Mouse (Mus musculus) kidney, postnatal 36 days (tissue): ENCODE data around the gene 4921539E11Rik.

Source experiments
- DNase-seq, 2 experiments: peaks; one replicate each; pipeline ENCODE4 v3.0.0; 2021 to 2022; ENCODE audit warnings: mixed read lengths in 2 of 2

Gene 4921539E11Rik

DNA sequence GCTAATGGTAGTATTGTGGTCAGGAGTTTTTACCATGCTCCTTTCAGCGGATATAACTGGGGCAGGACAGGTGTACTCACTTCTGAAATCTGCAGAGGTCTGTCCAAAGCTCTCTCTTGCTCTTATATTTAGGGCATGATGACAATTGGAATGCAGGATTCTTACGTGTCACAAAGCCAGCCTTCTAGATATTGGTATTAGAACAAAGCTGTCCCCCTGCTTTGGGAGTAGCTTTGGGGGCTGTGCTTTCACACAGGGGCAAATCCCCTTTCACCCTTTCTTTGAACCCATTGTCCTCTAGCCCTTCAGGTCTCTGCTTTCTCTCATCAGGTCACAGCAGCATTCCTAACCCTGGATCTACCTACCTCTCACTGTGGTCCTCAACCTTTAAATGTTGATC is at the start of gene 4921539E11Rik:
TSS of gene 4921539E11Rik (minus strand) at position 101 of the 400 bp plus-strand sequence.
- DNase-seq, result no peak

DNA sequence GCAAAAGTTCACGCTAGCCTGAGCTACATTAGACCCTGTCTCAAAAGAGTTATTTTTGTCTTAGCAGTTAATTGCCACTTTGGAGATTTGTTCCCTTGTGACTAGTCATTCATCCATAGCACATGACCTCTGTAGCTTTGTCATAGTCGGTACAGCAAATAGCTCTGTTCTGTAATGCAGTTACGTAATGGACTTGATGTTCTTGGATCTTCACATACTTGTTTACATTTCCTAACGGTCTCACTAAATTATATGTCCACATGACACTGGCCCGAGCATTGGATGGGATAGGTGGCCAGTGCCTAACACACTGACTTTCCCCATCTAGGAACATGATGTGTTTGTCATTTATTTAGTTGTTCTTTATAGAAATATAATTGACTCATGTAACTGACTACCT is 44.5 kb upstream of the 4921539E11Rik start:
- no peak for DNase-seq

DNA sequence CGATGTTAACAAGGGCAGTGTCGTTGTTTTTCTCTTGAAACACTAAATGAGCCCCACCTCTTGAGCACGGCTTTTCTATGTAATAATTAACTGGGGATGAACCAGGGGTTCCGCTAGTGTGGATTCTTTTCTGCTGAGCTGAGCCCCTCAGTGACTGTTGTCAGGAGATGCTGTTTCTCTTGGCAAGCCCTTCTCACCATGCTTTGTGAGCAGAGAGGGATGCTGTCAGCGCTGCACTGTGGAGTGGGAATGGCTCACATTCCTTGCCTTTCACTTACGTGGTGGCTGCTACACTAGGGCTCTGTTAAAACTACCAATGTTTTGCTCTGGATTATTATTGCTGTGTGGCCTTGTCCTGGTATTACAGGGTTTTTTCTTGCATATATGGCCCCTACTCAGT is 38.7 kb upstream of the 4921539E11Rik start:
- peak; percentile 10 to 40 for DNase-seq

DNA sequence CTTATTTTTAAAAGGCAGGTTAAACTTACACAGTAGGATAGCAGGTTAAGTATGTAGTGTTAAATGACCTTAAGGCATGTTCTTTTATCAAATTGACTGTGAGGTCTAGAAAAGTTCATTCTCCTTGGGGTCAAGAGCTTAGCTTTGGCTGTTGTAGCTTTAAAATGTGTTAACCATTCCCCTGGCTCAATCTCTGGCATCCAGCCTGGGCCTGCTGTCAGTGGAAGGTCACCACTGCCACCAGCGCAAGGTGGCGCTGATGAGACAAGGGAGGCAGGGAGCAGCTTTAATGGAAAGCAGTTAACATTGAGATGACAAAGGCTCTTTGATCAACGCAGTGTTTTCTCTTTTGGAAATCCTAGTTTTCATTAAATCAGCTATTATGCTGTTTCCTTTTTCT is 36.3 kb upstream of the 4921539E11Rik start:
- peak; percentile 76 to 91 for DNase-seq

DNA sequence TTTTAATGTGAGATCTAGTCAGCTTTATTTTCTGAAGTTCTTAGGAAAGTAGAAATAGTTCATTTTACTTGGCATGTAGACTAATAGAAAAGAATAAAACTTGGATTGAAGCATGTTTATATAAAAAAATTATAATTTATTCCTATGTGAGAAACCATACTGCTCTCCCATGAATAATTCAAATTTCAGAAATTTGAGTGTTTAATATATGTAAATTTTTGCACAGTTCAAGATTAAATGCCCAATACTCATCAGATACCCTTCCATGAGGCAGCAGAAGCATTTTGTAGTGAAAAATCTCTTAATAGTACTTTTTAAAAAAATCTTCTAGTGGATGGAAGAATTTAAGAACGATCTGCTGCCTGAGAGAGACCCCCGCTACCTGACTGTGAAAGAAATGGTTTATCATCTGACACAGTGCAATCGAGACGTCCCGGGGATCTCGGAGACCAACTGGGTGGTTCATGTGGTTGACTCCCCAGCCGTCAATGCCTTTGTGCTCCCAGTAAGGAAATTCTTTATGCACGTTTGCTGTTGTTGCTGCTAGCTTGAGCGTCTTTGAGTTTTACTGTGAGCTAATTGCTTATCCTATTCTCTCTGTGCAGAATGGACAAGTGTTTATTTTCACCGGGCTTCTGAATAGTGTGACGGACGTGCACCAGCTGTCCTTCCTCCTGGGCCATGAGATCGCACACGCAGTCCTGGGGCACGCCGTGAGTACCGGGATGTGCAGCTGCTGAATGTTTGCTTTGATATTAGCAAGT is 34.2 kb upstream of the 4921539E11Rik start:
- DNase-seq, result no peak

DNA sequence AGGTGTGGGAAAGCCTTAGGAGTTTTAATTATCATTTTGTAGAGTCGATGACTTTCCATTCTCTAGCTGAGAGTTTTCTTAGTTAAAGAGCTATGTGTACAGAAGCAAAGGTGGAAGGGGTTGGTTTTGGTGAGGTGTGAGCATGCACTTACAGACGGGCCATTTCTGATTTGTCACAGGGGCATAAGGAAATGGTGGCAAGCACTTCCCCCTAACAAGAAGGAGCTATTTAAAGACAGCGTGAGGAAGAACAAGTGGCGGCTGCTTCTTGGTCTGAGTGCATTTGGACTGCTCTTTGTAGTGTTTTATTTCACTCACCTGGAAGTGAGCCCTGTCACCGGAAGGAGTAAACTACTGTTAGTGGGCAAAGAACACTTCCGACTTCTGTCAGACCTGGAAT is 30.8 kb upstream of the 4921539E11Rik start:
- no peak for DNase-seq

DNA sequence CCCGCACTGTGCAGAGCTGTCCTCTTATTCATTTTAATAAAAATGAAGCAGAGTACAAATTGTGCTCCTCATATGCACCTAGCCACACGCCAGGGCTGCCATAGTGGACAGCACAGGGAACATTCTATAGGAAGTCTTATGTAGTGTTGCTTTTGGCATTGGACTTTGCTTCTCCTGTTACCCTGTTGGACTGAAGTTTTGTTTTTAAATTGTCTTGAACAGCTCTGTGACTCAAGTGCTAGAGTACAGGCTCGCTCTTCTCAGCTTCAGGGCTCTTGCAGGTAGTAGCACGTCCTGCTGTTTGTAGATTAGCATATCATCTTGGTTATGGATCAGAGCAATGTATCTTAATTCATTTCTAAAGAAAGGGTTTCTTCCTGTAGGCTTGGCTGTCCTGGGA is 25.2 kb upstream of the 4921539E11Rik start:
- DNase-seq, result no peak

DNA sequence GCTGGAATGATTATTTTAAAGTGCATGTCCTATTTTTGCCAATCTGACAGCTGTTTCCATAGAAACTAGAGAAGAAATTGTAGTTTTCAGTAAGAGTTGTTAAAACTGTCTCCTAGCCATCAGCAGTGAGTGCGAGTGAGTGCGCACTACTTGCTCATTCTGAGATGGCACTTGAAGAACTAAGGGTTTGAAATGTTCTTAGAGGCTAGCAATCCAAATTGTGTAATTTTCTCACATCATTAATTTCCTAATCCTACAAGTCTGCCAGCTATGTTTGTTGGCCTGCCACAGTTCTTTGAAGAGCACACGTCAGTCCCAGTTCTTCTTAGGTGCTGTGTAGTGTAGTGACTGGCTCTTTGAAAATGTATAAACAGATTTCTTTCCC is 23.9 kb upstream of the 4921539E11Rik start:
- DNase-seq, result no peak

DNA sequence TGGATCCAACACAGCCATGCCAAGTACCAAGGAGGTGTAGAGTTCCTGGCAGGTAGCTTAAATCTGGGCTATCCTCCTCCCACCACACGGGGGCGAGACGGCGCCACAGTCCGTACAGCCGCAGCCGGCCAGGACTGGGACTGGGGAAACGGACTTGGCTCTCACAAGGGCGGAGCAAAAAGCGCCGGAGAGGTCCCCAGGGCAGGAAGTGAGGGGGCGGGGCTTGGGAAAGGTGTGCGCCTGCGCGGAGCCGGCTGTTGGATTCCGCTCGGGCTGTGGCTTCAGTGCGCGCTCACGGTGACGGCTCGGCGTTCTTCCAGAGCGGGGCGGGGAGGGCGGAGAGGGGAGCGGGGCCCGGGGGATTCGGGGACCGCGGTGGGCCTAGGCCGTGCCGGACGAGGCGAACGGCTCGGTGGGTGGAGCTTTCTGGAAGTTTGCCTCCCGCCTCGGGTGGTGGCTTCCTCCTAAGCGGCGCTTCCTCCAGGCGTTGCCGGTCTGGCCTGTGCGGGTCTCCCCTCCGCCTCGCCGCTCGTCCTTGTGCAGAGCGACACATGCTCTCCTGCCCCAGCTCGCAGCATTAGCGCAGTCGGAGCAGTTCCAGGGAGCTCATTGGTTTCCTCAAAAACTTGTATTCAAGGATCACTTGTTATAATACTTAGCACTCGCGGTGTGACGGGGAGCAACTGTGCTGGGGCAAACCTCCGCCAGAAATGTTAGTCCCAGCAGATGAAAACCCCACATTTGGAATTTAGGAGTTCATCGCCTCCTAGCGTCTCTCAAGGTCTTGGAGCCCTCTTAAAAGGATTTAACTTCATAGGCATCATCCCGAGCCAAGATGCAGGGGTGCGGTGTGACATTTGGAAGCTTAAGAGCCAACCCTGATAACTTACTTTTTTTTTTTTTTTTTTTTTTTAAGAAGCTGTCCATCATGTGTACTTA is 23.2 kb upstream of the 4921539E11Rik start, which contains the start of gene Oma1:
TSS of gene Oma1 (plus strand) at position 226 of the 939 bp plus-strand sequence.
- peak; percentile 99 for DNase-seq

DNA sequence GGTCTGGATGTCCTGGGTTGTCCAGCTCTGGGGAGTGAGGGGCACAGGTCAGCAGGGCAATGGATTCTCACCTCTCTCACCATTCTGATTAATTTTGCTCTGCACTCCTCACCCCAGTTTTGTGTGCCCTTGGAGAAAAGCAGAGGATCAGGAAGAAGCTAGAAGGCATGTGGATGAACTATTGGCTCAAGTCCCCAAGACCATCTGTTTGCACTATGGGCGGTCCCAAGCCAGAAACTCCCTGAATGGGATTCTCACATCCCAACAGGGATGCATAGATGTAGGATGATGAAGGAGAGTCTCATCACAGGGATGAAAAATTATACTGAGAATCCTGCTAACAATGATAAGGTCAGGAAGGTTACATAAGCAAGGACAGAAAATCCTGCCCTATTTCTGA is 13.2 kb upstream of the 4921539E11Rik start:
- no peak for DNase-seq

DNA sequence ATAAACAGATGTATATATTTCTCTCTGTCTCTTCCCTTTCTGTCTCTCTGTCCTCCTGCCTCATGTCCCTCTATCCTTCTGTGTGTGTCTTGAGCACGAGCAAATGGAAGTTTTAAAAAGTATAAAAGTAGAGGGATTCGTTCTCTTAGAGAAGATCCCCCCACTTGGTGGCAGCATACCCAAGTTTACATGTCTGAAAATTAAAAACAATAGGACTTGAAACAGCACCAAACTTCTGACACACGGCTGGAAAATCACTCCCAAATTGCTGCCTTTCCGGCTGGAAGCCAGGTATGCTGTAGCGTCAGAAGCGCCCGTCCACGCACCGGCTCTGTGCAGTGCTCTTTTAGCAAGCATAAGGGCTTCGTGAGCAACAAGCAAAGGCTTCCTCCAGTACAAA is 8.7 kb upstream of the 4921539E11Rik start:
- DNase-seq, result peak; percentile 8 to 22

DNA sequence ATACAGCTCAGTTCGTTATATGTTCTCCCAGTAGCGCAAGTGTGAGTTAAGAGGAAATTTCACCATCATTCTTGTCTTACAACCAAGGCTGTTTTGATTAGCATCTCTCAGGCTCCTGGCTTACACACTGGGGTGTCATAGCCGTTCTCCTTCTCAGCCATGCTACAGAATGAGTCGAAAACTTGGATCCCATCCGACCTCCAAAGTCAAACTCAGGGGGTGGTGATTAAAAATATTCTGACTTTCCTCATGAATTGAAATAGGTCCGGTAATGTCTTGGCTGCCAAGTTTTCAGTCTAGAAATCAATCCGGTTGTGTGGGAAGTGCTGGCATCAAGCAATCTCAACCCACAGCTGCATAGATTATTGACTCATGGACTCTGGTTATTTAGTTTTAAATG is 2.3 kb downstream of the 4921539E11Rik start:
- no peak for DNase-seq

DNA sequence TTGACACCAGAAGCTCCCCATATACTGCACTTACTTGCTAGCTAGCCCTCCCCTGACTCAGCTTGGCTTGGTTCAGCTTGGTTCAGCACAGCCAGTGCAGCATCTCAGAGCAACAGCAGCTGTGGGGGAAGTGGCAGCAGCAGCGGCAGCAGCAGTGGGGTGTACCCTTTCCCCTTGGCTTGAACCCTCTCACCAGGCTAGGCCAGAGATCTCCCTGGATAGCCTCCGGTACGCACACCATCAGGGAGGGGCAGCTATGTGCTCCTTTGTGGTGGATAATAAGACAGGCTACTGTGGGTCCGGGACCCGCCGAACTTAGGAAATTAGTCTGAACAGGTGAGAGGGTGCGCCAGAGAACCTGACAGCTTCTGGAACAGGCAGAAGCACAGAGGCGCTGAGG is 17.6 kb downstream of the 4921539E11Rik start:
- DNase-seq, result no peak

DNA sequence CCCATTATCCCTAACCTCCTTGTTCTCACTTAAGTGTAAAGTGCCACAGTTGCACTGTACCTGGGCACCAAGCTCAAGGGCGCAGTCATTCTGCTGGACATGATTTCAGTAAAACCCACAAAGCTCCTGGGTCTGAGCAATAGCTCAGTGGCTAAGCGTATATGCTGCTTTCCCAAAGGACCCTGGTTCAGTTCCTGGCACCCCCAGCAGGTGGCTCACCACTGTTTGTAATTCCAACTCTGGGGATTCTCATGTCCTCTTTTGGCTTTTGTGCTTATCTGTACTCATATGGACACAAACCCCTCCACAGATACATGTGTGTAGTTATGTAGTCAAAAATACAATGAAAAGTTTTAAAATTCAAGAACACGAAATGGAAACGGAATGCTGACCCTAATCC is 21.3 kb downstream of the 4921539E11Rik start:
- DNase-seq, result peak in 1 of 2 experiments; percentile 13

DNA sequence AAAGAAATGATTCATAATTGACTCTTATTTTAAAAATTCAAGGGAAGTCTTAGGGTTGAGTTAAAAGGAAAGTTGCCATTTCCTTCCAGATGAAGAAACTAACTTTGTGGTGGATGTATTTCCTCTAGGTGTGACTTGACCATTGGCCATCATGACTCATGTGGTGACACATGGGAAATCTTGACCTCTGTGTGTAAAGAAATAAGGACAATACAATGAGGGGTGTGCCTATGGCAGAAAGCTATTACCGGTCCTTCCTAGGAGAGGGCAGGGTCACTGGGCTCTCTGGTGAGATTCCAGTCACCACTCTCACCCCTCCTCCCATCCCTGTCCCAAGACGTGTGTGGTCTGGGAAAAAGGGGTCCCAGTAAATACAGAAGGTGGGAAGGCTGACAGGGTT is 25.5 kb downstream of the 4921539E11Rik start:
- no peak for DNase-seq

DNA sequence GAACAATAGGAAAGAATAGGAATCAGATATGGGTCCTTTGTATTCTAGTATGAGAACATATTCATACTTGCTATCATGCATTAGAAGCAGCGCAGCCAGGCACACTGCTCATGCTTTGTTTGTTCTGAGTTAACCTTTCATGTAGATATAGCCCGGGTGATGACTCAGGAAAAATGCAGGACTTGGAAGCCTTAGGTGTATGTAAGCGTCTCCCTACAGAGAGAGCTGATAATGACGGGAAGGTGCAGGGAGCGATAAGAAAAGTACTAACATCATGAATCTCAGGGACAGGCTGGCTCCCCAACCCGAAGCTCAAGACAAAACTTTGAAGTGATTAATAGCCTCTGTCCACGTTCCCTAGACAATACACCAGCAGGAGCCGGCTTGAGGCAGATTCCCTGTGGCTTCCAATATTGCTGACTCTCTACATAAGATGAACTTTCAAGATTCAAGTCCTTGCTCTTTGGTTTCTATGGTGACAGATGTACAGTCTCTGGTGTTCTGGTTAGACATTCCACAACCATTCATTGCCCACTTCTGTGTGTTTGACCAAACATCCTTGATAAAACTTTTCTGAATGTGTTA is 26.8 kb downstream of the 4921539E11Rik start:
- no peak for DNase-seq

DNA sequence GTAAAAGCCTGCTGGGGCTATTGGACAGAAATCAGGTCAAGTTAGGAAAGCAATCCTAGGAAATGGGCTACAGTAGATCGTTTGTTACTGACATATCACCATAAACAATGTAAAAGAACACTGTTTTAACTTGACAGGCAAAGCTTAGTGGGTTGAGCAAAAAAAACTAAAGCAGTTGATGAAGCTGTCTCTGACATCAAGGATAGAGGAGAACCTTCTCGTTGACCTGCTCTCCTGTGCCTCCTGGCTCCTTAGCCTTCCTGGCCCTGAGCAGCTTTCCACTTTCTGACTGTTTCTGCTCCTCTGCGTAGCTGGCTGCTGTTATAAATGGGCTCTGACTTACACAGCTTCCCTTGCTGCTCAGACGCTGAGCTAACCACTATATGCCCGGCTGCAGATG is 27.3 kb downstream of the 4921539E11Rik start:
- DNase-seq, result no peak

DNA sequence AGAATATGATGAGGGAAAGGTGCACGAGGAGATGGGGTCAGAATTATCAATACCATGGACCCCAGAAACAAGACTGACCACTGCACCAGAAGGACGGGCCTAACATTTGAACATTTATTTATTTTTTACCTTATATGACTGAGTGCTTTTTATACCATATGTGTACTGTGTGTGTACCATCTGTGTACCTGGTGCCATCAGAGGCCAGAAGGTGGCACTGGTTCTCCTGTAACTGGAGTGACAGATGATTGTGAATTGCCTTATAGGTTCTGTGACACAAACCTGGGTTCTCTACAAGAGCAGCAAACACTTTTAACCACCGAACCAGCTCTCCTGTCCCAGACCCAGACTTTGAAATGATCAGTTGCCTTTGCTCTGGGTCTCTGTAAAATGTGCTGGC is 31.8 kb downstream of the 4921539E11Rik start:
- peak in 1 of 2 experiments; percentile 18 for DNase-seq

DNA sequence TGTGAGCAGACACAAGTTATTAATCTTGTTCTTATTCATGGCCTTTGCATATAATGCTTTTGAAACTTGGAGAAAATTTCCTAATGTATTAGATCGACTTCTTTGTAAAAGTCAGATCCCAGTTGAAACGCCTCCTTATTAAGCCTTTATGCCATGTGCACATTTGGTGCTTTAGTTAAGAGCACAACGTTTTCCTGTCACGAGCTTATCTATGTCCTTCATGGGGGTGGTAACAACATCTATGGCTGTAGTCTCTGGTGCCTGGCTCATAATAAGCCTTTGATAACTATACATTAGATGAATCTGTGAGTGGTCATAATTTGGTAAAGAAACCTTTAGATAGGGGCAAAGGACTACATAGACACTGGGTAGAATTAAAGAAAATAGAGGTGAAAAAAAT is 36.8 kb downstream of the 4921539E11Rik start:
- DNase-seq, result no peak

DNA sequence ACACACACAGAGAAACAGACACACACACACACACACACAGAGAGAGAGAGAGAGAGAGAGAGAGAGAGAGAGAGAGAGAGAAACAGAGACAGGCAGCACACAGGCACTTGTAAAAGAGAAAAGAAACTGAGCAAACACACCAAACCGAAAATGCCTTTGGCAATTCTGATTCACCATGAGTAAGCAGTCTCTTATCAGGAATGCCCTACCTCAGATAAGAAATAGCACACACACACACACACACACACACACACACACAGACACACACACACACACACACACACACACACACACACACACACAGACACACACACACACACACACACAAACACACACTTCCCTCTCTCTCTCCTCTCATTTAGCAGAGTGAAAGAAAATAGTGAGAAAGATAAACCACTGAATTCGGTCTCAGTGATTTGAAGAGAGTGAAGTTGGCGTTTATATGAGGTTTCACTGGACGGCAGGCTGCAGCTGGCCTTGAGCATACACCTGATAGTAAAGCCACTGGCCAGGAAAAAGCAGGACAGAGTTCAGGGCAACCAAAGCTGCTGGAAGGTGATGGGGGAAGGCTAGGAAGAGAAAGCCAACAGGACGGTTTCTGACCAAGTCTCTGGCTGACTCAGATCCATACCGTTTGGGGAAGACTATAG is 41.1 kb downstream of the 4921539E11Rik start:
- peak in 1 of 2 experiments; percentile 3 for DNase-seq

DNA sequence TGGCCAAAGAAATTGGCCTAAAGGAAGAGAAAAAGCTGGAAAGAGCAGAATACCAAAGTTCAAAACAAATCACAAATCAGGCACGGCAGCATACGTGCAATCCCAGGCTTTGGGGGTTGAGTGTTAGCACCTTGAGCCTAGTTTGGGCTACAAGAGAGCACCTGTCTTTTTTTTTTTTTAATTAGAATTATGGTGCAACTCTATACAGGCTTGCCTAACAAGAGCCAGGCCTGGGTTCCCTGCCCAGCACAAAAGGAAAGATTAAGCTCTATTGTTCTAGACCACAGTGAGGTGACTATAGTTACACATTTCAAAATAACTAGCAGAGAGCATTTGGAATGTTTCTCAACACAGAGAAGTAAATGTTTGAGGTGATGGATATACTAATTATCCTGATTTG is 42.9 kb downstream of the 4921539E11Rik start:
- no peak for DNase-seq

DNA sequence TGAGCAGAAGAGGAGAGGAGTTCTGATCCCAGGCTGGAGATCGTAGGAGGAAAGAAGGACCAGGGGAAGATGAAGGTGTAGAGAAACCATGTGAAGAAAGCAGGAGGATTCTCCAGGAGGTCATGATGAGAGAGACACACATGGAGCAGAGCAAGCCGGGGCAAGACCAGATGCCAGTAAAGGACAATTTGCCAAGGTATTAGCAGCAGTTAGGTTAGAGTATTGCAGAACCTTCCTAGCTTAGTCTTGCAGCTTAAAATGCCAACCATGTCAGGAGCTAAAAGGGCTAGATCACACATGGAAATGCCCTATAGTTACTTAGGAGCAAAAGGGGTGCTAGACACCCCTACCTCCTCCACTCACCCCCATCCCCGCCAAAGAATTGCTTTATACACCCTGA is 43.4 kb downstream of the 4921539E11Rik start:
- DNase-seq, result no peak

DNA sequence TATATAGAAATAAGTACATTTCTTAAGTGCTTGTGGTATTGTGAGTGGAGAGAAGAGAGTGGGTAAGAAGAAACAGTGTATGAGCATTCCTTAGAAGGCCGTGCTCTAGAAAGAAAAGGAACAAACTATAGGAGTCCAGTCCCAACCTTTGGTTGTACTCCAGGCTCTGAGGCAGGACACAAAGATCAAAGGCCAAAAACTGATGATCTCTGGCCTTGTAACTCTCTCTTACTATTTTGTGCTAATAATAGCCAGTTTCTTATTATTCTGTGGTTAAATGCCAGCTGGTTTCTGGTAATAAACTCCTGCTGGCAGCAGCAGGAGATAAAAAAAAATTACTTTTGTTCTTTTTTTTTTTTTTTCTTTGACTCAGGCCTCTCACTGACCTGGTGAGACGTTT is 58.5 kb downstream of the 4921539E11Rik start:
- DNase-seq, result peak in 1 of 2 experiments; percentile 51
